8 mouse cellular contexts compared by ENCODE assay signal in the genomic region with DNA sequence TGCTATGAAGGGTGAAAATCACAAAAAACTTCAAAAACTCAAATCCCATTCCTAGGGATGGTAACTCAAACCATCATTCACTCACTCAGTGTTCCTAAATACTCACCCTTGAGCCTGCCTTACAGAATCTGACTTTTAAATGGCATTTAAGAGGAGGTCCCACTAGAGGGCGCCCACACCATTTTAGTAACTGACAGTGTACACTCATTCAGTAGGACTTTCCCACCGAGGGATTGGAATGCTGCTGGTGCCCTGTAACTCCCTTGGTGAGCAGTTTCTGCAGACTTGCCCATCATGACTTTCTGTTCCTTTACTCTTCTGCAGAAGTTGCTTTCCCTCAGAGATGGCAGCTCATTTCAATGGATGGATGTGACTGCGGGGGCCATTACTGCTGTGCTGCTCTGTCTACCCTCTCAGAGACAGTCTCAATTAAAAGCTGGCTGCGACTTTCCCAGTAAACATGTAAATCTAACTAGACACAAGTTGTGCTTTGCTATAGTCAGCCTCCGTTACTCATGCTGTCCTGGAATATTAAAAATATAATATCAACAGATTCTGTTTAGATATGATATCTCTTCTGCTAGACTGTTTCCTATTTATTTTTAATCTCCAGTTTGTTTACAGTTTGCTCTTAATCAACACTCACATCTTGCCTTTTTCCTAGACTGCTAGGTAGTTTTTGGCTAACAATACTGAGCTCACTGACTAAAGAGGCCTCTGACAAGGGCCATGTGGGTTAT.
A peak's percentile ranks its signal among the peaks of the same experiment; 100 is the strongest.
DNase-seq lines count a peak whose midpoint lies in the region; ATAC-seq lines count a peak whose summit lies in the region.

No protein-coding gene starts in this region.

- H3K4me1 ChIP-seq in embryonic facial prominence, embryonic 14.5 days (ENCODE audit: control insufficient read depth, insufficient read depth, low read length): no peaks in the 10 kb centered on the region
- 0 out of 2 replicates have a peak, but pooled peaks cover 2% of the 10 kb centered on the region for H3K4me1 ChIP-seq in kidney, embryonic 15.5 days
- no peaks in the 10 kb centered on the region for H3K4me1 ChIP-seq in limb, embryonic 15.5 days
- no peaks in the 10 kb centered on the region for H3K4me1 ChIP-seq in stomach, embryonic 15.5 days

- no peaks in the 10 kb centered on the region for H3K27me3 ChIP-seq in embryonic facial prominence, embryonic 14.5 days (replicated peaks; ENCODE audit: control insufficient read depth, insufficient read depth, low read length)
- H3K27me3 ChIP-seq in kidney, embryonic 15.5 days: no peaks in the 10 kb centered on the region
- no peaks in the 10 kb centered on the region for H3K27me3 ChIP-seq in limb, embryonic 15.5 days
- H3K27me3 ChIP-seq in stomach, embryonic 15.5 days (replicated peaks): no peaks in the 10 kb centered on the region

- no peak overlapping the region for H3K27ac ChIP-seq in embryonic facial prominence, embryonic 14.5 days (replicated peaks; ENCODE audit: low read depth, low read length)
- no peak overlapping the region for H3K27ac ChIP-seq in kidney, embryonic 15.5 days
- no peak overlapping the region for H3K27ac ChIP-seq in limb, embryonic 15.5 days
- no peak overlapping the region for H3K27ac ChIP-seq in stomach, embryonic 15.5 days

- H3K4me3 ChIP-seq in embryonic facial prominence, embryonic 14.5 days (ENCODE audit: low read depth, low read length): no peak overlapping the region
- H3K4me3 ChIP-seq in kidney, embryonic 15.5 days (replicated peaks): no peak overlapping the region
- H3K4me3 ChIP-seq in limb, embryonic 15.5 days: no peak overlapping the region
- no peak overlapping the region for H3K4me3 ChIP-seq in stomach, embryonic 15.5 days (replicated peaks)

- peak; percentile 72; the same call in 1 of the 2 replicates for ATAC-seq in embryonic facial prominence, embryonic 14.5 days (ENCODE audit: low read depth)
- ATAC-seq in kidney, embryonic 15.5 days (replicated peaks; ENCODE audit: low FRiP score): peak; percentile 79
- ATAC-seq in limb, embryonic 15.5 days (ENCODE audit: insufficient number of reproducible peaks, low FRiP score, low TSS enrichment, low read depth): peak; percentile 69
- ATAC-seq in stomach, embryonic 15.5 days (ENCODE audit: insufficient read depth, low FRiP score, low read depth): peak; percentile 70; the same call in 1 of the 2 replicates

- H3K9ac ChIP-seq in embryonic facial prominence, embryonic 14.5 days (ENCODE audit: low read depth, low read length): no peak overlapping the region
- no peak overlapping the region for H3K9ac ChIP-seq in kidney, embryonic 15.5 days
- H3K9ac ChIP-seq in limb, embryonic 15.5 days: no peak overlapping the region
- H3K9ac ChIP-seq in stomach, embryonic 15.5 days: no peak overlapping the region

- H3K9me3 ChIP-seq in embryonic facial prominence, embryonic 14.5 days (ENCODE audit: control insufficient read depth, low read length): no peaks in the 10 kb centered on the region
- H3K9me3 ChIP-seq in kidney, embryonic 15.5 days (replicated peaks): no peaks in the 10 kb centered on the region
- no peaks in the 10 kb centered on the region for H3K9me3 ChIP-seq in limb, embryonic 15.5 days
- no peaks in the 10 kb centered on the region for H3K9me3 ChIP-seq in stomach, embryonic 15.5 days

- peaks cover 49% of the 10 kb centered on the region for H3K36me3 ChIP-seq in embryonic facial prominence, embryonic 14.5 days (ENCODE audit: control insufficient read depth, insufficient read depth, low read length)
- peaks cover 54% of the 10 kb centered on the region for H3K36me3 ChIP-seq in kidney, embryonic 15.5 days
- H3K36me3 ChIP-seq in limb, embryonic 15.5 days: peaks cover 31% of the 10 kb centered on the region
- H3K36me3 ChIP-seq in stomach, embryonic 15.5 days: peaks cover 5% of the 10 kb centered on the region; the same call in 1 of the 2 replicates

- peak; percentile 73 for DNase-seq in A20 (ENCODE audit: low read depth, low spot score)
- DNase-seq in adrenal gland, postnatal 36 days: peak; percentile 83 to 88
- DNase-seq in embryonic facial prominence, embryonic 14.5 days (ENCODE audit: low spot score): peak; percentile 94
- peak; percentile 52 to 84 for DNase-seq in heart, adult 9 months (ENCODE audit: low spot score in 2 of 2)
- peak; percentile 65 for DNase-seq in naive thymus-derived CD4-positive, alpha-beta T cell, adult 2 months (ENCODE audit: low read depth)

- no peak overlapping the region for H3K4me2 ChIP-seq in embryonic facial prominence, embryonic 14.5 days (ENCODE audit: low read depth, low read length)
- H3K4me2 ChIP-seq in kidney, embryonic 15.5 days: no peak overlapping the region
- H3K4me2 ChIP-seq in limb, embryonic 15.5 days: no peak overlapping the region
- no peak overlapping the region for H3K4me2 ChIP-seq in stomach, embryonic 15.5 days

- 45% methylated on average over 5 of the region's 5 CpGs for WGBS in embryonic facial prominence, embryonic 14.5 days
- WGBS in kidney, embryonic 15.5 days: 43% methylated on average over 5 of the region's 5 CpGs
- 38% methylated on average over 5 of the region's 5 CpGs for WGBS in limb, embryonic 15.5 days
- WGBS in stomach, embryonic 15.5 days: 34% methylated on average over 5 of the region's 5 CpGs
